Mouse (Mus musculus): ENCODE measurements around the gene Bckdha. TPM values are rescaled to one million over a fixed set of nuclear protein-coding genes. Genes with fewer than 3 reads are reported as not detected.

Bckdha gene
- polyA plus RNA-seq, 1 experiment from 2014 or later, result 49.0 TPM

DNA sequence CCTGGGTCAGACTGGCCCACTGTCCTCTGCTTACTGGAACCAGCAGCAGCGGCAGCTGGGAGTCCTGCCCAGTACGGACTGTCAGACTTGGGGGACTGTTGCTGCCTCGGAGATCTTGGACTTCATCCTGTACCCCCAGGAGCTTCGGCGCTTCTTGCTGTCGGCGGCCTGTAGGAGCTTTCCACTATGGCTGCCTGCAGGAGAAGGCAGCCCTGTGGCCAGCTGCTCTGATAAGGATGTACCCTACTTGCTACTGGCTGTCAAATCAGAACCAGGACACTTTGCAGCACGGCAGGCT lies 30.5 kb downstream of the Bckdha start:
- Histone ChIP-seq H3K36me3 (ENCODE audit: poor library complexity, severe bottlenecking) (peaks cover 55% of the 10 kb centered on the region), H3K4me2 (no peak overlapping the region), H3K9me3 (replicated peaks) (no peaks in the 10 kb centered on the region), H3K9ac (no peak overlapping the region), H3K27me3 (peaks cover 24% of the 10 kb centered on the region), H3K4me3 (no peak overlapping the region), H3K4me1 (peaks cover 15% of the 10 kb centered on the region), H3K27ac (no peak overlapping the region)
- WGBS, result 64% methylated on average over 8 of the region's 8 CpGs
- ATAC-seq, result no peak

DNA sequence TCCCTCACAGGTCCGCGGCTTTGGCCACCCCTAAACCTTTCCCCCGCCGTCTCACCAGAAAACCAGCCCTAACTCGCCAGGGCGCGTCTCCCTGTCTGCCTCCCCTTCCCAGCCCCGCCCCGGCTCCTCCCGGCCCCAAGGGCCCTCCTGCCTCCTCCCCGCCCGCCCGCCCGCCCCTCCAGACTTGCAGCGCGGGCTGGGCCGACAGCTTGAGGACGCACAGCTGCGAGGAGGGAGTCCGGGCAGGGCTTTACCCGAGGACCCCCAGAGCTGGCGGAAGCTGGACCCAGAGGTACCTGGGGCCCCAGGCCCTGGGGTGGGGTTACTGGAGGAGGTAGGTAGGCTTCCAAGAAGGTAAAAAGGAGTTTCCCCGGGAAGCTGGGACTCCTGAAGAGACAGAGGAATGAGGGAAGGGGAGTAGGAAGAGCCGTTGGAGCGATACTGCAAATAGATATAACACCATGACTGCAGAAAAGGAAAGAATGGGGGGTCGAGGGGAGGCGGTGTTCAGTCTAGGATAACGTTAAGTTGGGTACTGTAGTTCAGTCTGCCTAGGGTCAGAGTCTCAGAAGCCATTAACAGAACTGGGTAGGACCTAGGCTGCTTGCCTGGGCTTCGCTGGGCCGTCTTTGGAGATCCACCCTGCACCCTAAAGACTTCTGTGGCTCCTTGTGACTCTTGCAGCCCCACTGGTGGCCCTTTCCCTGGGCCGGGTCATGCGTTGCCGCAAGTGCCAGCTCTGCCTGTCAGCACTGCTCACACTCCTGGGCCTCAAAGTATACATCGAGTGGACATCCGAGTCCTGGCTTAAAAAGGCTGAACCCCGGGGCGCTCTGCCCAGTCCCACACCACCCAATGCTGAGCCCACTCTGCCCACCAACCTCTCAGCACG lies 31.1 kb downstream of the Bckdha start:
- H3K4me3 ChIP-seq, result peak overlapping the region; percentile 19
- H3K9ac ChIP-seq, result peak overlapping the region; percentile 9; the same call in 1 of the 2 replicates
- H3K27me3 ChIP-seq, result peaks cover 24% of the 10 kb centered on the region
- 20% methylated on average over 34 of the region's 38 CpGs for WGBS
- H3K4me1 ChIP-seq, result peaks cover 15% of the 10 kb centered on the region
- peaks cover 49% of the 10 kb centered on the region for H3K36me3 ChIP-seq (ENCODE audit: poor library complexity, severe bottlenecking)
- no peaks in the 10 kb centered on the region for H3K9me3 ChIP-seq (replicated peaks)
- peak overlapping the region; percentile 50 for H3K4me2 ChIP-seq
- H3K27ac ChIP-seq, result no peak overlapping the region
- ATAC-seq, result peak; percentile 48

DNA sequence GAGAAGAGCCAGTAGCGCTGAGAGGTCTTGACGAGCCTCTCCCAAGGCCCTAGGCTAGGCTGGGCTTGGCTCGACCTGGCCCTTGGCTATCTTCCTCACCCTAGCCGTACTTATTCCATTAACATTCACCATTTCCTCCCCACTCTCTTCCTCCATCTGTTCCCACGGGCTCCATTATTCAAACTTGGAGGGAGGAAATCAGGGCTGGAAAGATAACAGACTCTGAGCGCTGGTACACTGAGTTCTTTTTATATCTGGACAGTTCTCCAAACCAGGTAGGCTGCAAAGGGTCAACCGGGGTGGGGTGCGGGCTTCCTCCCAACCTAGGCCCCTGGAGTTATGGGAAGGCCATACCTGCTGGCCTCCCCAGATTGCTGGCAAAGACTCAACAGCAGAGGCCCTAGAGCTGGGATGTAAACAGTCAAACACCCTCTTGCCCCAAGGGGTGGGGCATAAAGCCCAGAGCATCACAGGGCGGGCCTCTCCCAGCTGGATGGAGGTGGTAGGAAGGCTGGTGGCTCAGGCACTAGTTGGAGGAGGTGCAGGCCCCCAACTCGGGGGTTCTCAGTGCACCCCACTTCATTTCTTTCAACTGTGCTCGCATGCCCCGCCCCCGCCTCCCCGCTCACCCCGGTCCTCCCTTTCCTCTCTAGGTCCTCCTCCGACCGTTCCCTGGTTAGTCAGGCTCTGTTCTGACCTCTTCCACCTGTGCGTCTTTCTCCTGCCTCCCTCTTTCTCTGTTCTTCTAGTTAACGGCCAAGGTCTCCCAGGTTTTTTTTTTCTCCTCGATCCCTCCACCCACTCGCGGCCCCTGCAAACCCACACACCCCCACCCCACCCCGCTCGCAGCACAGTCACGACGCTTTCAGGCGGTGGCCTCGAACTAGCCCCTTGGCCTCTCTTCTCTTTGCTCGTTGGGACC lies 32.0 kb downstream of the Bckdha start, which contains the start of gene B3gnt8:
TSS of gene B3gnt8 (plus strand) at position 146 of the 922 bp plus-strand sequence.
- Histone ChIP-seq H3K9ac (peak within 1 kb of the TSS; percentile 9; the same call in 1 of the 2 replicates), H3K9me3 (replicated peaks) (no peaks in the 10 kb centered on the region), H3K36me3 (ENCODE audit: poor library complexity, severe bottlenecking) (peaks cover 40% of the 10 kb centered on the region), H3K27me3 (peaks cover 24% of the 10 kb centered on the region), H3K4me3 (peak within 1 kb of the TSS; percentile 19), H3K27ac (no peak within 1 kb of the TSS), H3K4me2 (peak within 1 kb of the TSS; percentile 50), H3K4me1 (peaks cover 15% of the 10 kb centered on the region)
- WGBS, result 20% methylated on average over 27 of the region's 29 CpGs
- no peak; the same call in 1 of the 2 replicates for ATAC-seq

DNA sequence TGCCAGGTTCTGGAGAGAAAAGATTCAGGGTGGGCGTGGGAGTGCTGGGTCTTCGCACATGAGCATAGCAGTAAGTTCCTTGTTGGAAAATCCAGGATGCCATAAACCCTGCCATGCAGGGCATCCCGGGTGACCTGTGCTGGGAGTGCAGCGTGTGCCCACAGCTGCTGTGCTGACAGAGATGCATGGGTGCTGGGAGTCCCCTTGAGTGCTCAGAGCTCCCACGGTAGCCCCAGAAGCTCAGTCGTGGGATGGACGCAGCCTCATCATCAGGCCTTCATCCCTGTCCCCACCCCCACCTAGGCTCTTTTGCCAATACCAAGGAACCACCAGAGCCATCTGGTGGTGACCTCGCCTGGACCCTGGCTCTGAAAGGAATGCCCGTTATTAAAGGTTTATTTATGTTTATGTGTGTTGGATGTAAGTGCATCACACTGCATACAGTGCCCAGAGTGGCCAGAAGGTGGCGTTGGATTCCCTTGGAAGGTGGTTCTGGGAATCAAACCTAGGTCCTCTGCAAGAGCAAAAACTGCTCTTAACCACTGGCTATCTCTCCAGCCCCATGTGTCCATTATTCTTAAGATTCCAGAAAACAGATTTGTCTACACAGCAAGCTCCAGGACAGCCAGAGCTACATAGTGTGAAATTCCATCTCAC lies 33.1 kb downstream of the Bckdha start:
- H3K36me3 ChIP-seq (ENCODE audit: poor library complexity, severe bottlenecking), result peaks cover 29% of the 10 kb centered on the region
- H3K9ac ChIP-seq, result no peak overlapping the region
- H3K4me2 ChIP-seq, result no peak overlapping the region
- peaks cover 24% of the 10 kb centered on the region for H3K27me3 ChIP-seq
- no peak overlapping the region for H3K4me3 ChIP-seq
- H3K9me3 ChIP-seq (replicated peaks), result no peaks in the 10 kb centered on the region
- WGBS, result 77% methylated on average over 10 of the region's 10 CpGs
- H3K4me1 ChIP-seq, result peaks cover 15% of the 10 kb centered on the region
- no peak for ATAC-seq
- H3K27ac ChIP-seq, result no peak overlapping the region

DNA sequence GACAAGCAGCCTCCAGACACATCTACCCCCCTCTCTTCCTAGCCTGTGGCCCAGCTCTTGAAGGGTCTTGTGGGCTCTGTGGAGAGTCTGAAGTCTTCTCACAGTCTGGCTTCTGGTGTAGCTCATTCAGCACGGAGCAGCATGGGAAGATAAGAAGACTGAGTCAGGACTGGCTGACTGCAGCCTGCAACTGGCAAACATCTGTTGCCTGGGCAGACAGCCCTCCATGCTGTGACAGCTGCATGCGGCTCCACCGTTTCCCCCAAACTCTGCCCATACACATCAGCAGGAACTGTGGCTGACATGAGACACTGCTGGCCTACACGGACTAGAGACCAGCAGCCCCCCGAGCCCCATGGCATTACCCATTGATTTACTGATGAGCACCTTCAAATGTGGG lies 33.9 kb downstream of the Bckdha start:
- 89% methylated on average over 5 of the region's 5 CpGs for WGBS
- Histone ChIP-seq H3K4me2 (no peak overlapping the region), H3K36me3 (ENCODE audit: poor library complexity, severe bottlenecking) (peaks cover 21% of the 10 kb centered on the region), H3K4me1 (peaks cover 18% of the 10 kb centered on the region), H3K9me3 (replicated peaks) (no peaks in the 10 kb centered on the region), H3K9ac (no peak overlapping the region), H3K27ac (no peak overlapping the region), H3K27me3 (peaks cover 24% of the 10 kb centered on the region), H3K4me3 (no peak overlapping the region)
- no peak for ATAC-seq

DNA sequence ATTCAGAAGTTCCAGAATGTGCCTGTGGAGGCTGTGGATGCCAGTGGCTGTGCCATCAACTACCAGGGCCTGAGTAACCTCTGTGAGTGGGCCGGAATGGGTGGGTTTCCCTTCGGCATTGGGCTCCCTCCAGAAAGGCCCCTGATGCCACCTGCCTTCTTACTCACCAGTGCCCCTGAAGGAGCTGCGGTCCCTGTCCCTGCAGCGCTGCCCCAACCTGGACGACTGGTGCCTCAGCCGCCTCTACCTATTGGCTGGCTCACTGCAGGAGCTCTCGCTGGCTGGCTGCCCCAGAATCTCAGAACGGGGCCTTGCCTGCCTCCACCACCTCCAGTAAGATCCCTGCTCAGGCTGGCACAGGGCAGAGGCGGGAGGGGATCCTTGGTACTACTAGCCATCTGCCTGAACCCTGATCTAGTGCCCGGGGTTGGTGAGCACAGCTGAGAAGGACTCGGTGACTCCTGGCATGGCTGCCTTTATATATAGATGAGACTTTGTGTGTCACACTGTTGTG lies 34.9 kb downstream of the Bckdha start:
- peaks cover 22% of the 10 kb centered on the region for H3K4me1 ChIP-seq
- H3K27ac ChIP-seq, result no peak overlapping the region
- WGBS, result 88% methylated on average over 11 of the region's 11 CpGs
- H3K4me3 ChIP-seq, result no peak overlapping the region
- H3K36me3 ChIP-seq (ENCODE audit: poor library complexity, severe bottlenecking), result peaks cover 15% of the 10 kb centered on the region
- no peaks in the 10 kb centered on the region for H3K9me3 ChIP-seq (replicated peaks)
- H3K4me2 ChIP-seq, result no peak overlapping the region
- ATAC-seq, result no peak
- peaks cover 19% of the 10 kb centered on the region for H3K27me3 ChIP-seq
- no peak overlapping the region for H3K9ac ChIP-seq

DNA sequence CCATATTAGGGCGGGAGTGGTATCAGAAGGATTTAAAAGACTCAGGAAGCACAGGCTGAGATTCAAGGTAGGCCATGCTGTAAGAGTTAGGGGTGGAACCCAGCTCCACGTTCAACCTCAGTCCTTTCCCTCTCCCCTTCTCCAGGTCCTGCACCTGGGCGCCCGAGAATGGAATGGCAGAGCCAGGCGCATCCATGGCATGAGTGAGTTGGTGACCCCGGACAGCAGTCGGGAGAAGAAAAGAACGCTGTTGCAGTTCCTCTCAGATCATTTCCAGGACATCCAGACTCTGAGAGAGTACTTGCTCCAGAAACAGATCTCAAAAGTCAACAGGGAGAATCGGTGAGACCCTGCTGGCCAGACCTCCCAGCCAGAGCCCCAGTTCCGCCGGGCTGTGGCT lies 38.0 kb downstream of the Bckdha start:
- WGBS, result 96% methylated on average over 11 of the region's 11 CpGs
- peaks cover 12% of the 10 kb centered on the region for H3K36me3 ChIP-seq (ENCODE audit: poor library complexity, severe bottlenecking)

DNA sequence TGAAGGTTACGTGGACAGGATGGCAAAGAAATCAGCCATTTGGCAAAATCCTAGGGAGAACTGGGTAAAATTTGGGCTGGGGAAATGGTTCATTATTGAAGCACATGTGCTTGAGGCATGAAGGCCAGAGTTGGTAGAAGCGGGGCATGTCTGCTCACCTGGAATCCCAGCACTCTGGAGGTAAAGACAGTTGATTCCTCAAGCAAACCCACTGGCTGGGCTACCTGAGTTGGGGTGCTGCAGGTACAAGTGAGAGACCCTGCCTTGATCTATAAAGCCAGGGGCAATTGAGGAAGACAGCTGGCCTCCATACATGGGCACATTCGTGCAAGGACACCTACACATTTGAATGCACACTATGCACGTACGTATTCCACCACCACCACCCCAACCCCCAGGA lies 38.7 kb downstream of the Bckdha start:
- WGBS, result 88% methylated on average over 5 of the region's 5 CpGs

More for the DNA sequence above, 38.0 kb downstream of the Bckdha start:
- Histone ChIP-seq H3K4me3 (no peak overlapping the region), H3K4me1 (peaks cover 10% of the 10 kb centered on the region), H3K9me3 (replicated peaks) (no peaks in the 10 kb centered on the region), H3K9ac (no peak overlapping the region), H3K4me2 (no peak overlapping the region), H3K27me3 (0 out of 2 replicates have a peak, but pooled peaks cover 7% of the 10 kb centered on the region), H3K27ac (no peak overlapping the region)
- ATAC-seq, result no peak

DNA sequence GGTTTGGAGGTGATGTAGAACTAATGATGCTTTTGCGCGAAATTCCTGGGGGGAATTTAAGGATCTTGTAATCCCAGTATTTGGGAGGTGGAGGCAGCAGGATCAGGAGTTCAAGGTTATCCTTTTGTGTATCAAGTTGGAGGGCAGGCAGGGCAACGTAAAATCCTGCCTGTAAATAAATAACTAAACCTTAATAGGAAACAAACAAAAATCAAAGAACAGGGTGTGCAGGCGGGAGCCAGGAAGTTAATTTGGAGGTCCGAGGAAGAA lies 39.1 kb downstream of the Bckdha start:
- no peak overlapping the region for H3K27ac ChIP-seq
- ATAC-seq, result no peak
- H3K27me3 ChIP-seq, result 0 out of 2 replicates have a peak, but pooled peaks cover 7% of the 10 kb centered on the region
- H3K9me3 ChIP-seq (replicated peaks), result no peaks in the 10 kb centered on the region
- peak overlapping the region; percentile 60 for H3K4me3 ChIP-seq
- peak overlapping the region; percentile 59 for H3K9ac ChIP-seq
- peaks cover 10% of the 10 kb centered on the region for H3K4me1 ChIP-seq
- peaks cover 9% of the 10 kb centered on the region for H3K36me3 ChIP-seq (ENCODE audit: poor library complexity, severe bottlenecking)
- peak overlapping the region; percentile 63 for H3K4me2 ChIP-seq
- WGBS, result 23% methylated on average over 5 of the region's 5 CpGs

More for the DNA sequence above, 38.7 kb downstream of the Bckdha start:
- no peak overlapping the region for H3K9ac ChIP-seq
- H3K27ac ChIP-seq, result no peak overlapping the region
- H3K4me1 ChIP-seq, result peaks cover 10% of the 10 kb centered on the region
- no peaks in the 10 kb centered on the region for H3K9me3 ChIP-seq (replicated peaks)
- peaks cover 12% of the 10 kb centered on the region for H3K36me3 ChIP-seq (ENCODE audit: poor library complexity, severe bottlenecking)
- peak overlapping the region; percentile 60; the same call in 1 of the 2 replicates for H3K4me3 ChIP-seq
- no peak for ATAC-seq
- peak overlapping the region; percentile 63 for H3K4me2 ChIP-seq
- H3K27me3 ChIP-seq, result 0 out of 2 replicates have a peak, but pooled peaks cover 7% of the 10 kb centered on the region

DNA sequence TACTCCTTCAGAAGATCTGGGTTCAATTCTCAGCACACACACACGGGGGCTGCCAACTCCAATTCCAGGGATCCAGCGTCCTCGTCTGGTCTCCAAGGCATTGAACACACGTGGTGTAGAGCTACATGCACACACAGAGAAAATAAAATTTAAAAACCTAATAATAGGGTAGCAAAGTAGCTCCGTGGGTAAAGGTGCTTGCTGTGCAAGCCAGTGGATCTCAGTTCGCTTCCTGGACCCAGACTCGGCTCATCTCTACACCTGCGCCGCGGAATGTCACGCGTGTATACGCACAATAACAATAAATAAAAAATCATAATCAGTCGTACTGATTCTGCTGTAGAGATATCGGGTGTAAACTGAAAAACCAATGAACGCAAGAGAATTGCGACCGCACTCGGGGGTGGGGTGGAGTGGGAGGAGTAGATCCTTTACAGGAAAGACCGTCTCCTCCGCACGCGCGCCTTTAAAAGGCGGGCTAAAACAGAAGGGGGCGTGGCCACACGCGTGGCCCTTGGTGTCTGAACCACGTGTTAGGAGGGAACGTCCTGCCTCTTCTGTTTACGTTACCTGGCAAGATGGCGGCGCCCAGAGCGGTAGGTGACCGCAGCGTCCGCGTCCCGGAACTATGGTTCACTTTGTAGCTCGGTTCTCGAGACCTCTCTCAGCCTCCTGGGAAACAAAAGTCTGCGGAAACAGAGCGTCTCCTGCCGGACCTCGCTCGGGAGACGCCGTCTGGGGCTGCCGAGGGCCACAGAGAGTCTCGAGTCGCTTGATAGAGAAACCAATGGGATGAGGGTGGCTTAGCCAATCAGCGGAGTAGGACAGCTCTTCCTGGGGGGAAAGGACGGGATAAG lies 39.7 kb downstream of the Bckdha start, which contains the start of gene Dmac2:
TSS of gene Dmac2 (plus strand) at position 550 of the 857 bp plus-strand sequence.
- Histone ChIP-seq H3K9me3 (replicated peaks) (no peaks in the 10 kb centered on the region), H3K27me3 (0 out of 2 replicates have a peak, but pooled peaks cover 7% of the 10 kb centered on the region), H3K27ac (no peak within 1 kb of the TSS), H3K9ac (peak within 1 kb of the TSS; percentile 59), H3K4me1 (peaks cover 10% of the 10 kb centered on the region), H3K36me3 (ENCODE audit: poor library complexity, severe bottlenecking) (peaks cover 4% of the 10 kb centered on the region), H3K4me3 (peak within 1 kb of the TSS; percentile 60), H3K4me2 (peak within 1 kb of the TSS; percentile 63)
- ATAC-seq, result peak; percentile 96
- under 1% methylated on average over 53 of the region's 53 CpGs for WGBS
